Mouse (Mus musculus) layer of hippocampus, adult 9-10 months (tissue): ENCODE data around the gene Fnbp1.

Source experiments
- DNase-seq: peaks from one replicate; pipeline ENCODE4 v3.0.0; 2022; ENCODE audit warnings: low spot score

The Fnbp1 gene

DNA sequence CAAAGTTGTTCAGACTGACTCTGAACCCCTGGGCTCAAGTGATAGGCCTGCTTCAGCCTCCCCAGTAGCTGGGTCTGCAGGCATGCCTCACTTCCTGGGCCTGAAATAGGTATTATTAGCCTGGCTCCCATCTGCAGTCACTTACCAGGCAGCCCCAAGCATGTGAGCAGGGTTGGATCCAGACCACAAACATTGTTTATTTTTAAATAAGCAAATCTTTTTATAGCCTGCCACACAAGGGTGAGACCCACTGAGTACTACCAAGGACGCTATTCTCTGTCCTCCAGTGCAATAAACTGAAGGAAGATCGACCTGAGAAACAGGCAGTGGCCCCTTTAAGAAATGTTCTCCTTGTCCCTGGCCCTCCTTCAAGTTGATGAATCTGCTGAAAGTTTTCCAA is 17.1 kb downstream of the Fnbp1 start:
- DNase-seq = no peak

DNA sequence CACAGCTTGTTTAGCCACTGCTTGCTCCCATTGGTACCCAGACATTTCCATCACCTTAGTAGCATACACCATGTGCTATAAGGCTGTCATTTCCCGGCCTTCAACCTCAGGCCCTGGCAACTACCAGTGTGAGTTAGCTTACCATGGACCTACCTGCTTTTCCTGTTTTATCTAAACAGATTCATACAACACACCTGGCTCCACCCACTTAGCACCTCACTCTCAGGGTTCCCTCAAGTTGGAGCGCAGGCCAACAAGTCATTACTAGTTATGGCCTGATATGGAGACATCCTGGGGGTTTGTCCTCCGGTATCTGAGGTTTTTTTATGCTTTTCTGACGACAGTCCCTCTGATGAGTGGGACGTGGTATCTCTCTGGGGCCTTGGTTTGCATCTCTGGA is 18.3 kb downstream of the Fnbp1 start:
- DNase-seq = no peak

DNA sequence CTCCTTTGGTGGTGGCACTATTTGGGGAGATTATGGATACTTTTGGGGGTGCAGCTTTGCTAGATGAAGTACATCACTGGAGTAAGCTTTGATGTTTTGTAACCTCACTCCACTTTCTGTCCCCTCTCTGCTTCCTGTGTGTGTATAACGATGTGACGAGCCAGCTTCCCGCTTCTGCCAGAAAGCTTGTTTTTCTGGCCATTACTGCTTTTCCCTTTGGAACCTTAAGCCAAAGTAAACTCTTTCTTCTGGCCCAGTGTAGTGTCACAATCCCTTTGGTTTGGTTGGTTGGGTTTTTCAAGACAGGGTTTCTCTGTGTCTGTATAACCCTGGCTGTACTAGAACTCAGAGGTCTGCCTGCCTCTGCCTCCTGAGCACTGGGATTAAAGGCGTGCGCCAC is 19.0 kb downstream of the Fnbp1 start:
- DNase-seq = no peak

DNA sequence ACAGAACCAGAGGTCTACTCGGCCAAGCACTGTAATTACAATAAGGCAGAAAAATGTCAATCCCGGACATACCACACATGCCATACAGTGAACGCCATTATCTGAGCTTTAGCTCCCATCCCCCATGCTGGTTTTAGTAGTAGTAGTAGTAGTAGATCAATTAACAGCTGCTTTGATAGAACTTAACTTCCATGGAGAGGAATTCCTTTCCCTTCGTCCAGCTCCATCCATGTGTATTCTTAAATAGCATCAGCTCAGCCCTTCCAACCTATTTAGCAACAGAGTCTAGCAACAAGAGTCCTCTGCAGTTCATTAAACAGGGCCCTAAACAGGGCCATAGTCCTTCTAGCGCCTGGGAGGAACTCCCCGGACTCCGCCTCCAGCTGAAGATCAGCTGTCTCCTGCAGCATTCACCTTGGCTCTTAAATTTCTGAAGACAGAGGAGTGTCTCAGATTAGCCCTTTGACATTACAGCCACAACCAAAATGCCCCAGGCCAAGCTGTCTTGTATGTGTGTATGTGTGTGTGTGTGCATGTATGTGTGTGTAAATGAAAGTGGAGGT is 20.6 kb downstream of the Fnbp1 start:
- DNase-seq = no peak

DNA sequence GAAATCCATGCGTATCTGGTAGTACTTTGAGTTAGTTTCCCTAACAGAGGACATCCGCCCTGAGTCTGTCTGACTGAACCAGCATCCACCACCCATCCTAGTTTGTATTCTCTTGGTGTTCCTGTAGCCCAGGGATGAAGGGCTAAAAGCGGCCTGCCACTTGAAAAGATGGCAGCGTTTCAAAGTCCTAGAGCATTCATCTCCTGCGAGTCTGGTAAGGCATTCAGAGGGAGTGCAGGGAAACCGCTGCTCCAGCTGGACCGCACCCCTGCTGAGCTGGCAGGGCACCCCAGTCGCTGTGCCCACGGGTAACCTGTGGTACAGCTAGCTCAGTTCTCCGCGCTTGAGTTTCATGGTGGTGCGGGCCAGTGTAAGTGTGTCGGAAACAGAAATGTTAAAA is 22.0 kb downstream of the Fnbp1 start:
- DNase-seq = no peak

DNA sequence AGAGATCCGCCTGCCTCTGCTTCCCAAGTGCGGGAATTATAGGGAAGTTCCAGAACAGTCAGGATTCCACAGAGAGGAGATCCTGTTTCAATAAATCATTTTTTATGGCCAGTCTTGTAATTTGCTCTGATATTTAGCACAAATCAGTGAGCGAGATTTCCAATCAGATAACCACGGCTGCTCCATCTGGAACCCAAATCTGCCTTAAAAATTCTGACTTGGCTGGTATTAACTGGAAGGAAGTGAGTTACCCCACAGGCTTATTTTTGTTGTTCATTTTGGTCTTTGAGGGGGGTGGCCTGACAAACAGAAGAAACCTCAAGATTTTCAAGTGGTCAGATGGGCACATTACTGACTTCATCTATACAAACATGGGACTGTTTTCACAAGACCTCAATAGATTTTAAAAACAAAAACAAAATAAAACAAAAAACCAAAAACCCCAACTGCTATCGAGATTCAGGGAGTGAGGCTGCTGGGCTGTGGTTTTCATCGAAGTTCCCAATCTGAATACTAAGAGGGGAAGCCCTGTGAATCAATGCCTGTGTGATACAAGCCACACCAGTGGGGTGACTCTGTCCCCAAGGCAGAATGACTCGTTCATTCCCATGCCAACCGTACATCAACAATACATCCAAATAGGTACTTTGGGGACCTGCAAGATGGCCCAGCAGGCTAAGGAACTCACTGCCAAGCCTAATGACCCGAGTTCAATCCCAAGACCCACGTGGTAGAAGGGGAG is 23.0 kb downstream of the Fnbp1 start:
- no peak for DNase-seq

DNA sequence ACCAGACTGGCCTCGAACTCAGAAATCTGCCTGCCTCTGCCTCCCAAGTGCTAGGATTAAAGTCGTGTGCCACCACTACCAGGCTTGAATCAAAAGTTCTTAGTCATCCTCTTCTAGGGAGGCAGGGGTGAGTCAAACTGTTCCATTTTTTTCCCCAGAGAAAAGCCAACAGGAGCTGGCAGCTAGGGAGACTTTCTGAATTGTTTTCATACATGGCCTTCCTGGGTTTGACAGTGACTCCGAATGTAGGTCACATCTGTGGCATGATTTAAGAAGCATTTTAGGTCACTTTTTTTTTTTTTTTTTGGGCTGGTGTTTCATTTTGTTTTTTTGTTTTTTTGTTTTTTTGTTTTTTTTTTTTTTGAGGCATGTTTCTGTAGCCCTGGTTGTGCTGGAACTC is 23.6 kb downstream of the Fnbp1 start:
- DNase-seq = no peak

DNA sequence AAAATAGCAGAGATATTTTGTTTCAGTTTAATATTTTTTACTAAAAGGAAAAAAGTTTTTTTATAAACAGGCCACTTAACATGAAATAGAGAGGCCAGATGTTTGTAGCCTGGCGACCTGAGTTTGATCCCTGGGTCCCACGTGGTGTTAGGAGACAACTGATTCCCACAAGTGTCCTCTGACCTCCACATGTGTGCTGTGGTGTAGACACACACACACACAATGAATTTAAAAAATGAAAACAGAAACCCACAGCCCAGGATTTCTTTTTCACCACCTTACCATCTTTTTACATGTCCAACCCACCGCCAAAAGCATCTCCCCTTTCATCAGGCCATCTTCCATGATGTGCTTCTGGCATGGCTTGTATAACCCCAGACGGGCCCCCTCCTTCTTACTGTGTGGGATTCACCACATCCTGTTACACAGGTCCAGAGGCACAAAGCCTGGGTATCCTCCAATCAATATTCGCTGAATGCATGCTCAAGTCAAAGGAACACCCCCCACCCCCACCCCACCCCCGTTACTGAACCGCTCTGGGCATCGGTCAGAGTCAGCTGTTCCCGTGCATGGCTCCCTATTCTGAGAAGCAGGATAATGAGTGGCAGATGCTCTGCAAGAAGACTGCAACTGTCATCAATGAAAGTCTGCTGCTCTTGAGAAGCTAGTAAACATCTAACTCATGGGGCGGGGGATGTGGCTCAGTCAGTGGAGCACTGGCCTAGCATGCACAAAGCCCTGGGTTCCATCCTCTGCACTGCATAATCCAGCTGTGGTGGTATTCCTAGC is 25.7 kb downstream of the Fnbp1 start:
- no peak for DNase-seq

DNA sequence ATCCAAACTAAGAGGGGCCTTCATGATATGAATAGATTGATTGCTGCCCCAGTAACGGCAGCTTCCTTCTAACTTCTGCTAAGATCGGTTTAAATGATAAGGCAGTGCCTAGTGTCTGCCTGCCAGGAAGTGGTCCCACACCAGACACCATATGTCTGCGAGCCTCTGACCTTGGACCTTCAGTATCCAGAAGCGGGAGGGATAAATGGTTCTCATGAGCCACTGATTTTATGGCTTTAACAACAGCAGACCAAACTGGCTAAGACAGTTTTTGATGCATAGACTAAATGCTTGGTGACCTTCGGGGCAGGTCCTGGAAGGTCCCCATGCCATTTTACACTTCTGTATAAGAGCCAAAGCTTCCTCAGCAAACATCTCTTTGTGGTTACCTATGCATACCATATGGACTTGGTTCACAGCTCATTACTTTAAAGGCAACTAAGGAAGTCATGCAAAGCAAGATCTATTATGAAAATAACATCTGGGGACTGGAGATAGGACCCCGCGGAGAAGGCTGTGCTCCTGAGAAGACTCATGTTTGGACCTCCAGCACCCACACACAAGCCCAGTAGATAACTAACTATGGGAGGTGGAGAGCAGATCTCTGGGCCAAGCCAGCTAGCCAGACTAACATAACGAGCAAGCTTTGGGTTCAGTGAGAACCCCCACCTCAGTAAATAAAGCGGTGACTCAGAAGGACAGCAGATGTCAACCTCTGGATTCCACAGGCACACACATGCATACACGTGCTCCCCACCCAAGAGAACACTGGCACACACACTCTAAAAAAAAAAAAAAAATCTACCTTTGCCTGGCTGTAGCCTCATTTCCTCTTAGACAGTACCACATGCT is 26.5 kb downstream of the Fnbp1 start:
- no peak for DNase-seq

DNA sequence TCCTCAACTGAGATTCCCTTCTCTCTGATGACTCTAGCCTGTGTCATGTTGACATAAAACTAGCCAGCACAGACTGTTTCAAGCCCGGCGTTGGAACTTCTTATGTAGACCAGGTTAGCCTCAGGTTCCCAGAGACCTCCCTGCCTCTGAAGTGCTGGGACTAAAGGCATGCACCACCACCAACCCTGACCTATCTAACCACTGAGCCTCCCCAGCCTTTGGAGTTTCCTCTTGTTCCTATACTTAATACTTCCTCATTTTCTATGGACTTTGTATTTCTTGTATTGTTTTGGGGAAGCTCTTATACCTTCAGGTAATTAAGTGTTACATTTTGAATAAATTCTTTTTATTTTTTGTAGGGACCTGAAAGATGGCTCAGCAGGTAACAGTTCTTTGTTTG is 27.6 kb downstream of the Fnbp1 start:
- DNase-seq = no peak

DNA sequence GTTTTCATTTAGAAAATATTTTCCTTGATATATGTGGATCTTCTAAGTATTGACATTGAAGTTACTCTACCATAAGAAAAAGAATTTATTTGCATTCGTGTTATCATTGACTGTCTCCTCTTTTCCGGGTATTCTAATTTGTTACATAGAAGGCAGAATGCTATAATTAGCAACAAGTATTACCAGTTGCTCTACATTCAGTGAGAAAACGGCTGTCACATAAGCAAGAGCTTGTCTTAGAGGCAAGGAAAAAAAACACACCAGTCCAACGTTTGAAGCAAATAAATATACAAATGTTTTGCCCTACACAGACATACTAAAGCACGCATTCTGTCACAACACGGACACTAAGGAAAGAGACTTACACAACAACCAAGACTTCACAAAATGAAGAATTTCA is 30.1 kb downstream of the Fnbp1 start:
- DNase-seq = no peak

DNA sequence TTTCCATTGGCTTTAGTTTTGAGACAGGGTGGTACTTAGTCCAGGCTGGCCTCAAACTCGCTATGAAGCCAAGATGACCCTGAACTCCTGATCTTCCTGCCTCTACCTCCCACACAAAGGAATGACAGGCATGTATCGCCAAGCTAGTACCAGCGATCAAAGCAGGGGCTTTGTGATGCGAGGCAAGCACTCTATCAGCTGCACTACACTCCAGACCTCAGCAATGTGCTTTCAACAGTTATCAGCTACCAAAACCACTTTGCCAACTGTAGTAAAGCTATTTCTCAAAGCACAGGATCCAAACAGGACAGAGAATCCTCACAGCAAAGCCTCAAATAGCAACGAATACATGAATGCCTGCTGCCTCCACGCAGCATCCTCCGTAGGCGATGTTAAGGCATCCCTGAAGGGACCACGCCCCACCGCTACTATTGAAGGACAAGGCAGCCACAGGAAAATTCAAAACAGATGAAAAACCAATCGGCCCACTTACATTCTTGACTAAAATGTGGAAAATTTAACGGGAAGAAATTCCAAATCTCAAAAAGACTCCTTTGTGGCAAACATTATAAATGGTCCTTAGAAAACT is 31.8 kb downstream of the Fnbp1 start:
- no peak for DNase-seq

DNA sequence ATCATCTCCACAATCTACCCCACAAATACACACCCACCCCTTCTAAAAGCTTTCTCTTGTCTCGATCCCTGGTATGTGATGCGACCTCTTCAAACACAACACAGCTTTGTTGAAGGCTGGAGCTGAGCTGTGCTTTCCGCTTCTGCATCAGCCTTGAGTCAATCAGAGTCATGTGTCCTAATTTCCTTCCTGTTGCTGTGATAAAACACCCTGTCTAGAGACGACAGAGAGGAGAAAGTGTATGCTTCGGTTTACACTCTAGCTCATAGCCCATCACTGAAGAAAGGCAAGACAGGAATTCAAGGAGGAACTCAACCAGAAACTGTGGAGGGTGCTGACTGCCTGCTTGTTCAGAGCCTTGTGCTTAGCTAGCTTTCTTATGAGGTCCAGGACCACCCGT is 33.6 kb downstream of the Fnbp1 start:
- DNase-seq = no peak

DNA sequence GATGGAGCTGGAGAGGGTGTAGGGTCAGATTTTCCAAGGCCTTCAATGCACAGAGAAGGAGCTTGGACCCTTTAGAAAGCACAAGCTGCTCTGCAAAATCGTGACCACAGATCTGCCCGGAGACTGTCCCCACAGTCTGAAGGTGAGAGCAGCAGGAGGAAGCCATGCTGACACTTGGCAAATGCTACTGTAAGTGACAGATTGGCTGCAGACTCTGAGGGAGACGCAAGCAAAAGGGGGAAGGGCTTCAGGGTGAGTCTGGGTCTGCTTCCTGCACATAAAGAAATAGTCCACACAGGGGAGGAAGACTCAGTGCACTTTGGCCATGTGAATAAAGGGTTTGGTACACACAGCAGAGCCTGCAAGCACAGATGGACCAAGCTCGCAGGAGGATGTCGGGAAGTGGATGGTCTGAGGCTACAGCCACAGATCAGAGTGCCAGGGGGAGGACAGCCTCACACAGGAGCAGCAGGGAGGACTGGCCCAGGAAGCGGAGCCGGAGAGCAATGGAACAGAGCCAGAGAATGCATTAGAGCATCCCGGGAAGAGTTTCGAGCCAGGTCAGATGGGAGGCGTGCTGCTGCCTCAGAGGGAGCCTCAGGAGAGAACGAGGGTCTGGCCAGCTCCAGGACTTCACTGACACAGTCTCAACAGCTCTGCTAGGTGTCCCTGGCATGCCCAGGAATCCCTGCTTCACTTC is 35.0 kb downstream of the Fnbp1 start:
- DNase-seq = no peak

DNA sequence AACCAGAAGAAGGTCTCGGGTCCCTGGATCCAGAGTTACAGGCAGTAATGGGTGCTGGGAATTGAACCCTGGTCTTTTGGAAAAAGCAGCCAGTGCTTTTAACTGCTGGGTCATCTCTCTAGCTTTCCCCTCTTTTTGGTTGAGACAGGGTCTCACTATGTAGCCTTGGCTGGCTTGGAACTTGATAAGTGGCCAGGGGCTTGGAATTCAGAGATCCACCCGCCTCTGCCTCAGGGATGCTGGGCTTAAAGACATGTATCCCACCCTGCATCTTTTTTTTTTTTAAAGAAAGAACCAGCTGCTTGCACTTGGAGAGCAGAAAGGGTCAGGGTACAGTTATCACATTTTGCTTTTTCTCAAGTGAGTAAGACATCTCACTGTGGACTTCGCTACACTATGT is 35.8 kb downstream of the Fnbp1 start:
- no peak for DNase-seq

DNA sequence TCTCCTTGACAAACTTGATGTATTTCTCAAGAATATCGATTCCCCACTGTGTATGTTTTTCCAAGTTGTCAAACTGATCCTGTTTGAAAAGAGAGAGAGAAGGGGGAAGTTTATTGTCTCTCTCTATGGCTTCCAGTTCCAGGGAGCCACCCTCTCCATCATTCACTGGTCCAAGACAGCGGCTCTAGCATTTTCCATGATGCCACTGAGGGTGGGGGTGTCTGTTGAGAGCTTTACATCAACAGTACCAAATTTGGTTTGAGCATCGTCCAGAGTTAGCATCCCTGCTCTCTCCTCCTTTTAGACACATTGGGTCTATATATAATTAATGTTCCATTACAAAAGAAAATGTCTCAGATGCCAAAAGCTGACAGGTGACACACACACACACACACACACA is 36.5 kb downstream of the Fnbp1 start:
- no peak for DNase-seq

DNA sequence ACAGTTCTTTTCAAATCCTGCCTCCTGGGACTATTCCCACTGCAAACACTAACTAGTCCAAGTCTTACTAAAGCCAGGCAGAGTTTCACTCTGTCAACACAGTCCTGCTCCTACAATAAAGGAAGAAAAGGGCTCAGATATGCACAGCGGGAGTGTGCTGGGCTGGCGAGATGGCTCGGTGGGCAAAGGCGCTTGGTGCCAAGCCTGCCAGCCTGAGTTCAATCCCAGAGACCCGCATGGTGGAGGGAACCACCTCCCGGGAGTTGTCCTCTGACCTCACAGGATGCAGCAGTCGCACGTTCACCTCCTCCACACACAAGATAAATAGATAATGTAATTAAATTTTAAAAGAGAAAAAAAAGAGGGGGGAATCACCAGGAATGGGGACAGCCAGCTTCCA is 38.5 kb downstream of the Fnbp1 start:
- DNase-seq = no peak

DNA sequence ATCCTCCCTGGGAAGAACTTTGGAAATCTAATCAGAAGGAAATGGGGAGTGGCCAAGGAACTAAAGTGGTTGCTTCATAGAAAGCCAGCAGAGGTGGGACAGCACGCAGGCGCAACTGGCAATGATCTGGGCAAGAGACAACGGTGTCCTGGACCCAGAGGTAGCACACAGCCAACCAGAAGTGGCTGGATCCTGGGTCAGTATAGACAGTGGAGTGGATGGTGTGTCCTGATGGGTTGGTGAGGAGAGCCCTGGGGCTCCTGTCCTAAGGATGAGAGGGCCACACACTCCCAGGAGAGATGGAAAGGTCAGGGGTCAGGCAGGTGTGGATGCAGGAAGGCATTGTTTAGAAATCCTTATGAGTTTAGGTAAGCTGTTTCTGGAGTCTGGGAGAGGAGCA is 40.5 kb downstream of the Fnbp1 start:
- DNase-seq = no peak

DNA sequence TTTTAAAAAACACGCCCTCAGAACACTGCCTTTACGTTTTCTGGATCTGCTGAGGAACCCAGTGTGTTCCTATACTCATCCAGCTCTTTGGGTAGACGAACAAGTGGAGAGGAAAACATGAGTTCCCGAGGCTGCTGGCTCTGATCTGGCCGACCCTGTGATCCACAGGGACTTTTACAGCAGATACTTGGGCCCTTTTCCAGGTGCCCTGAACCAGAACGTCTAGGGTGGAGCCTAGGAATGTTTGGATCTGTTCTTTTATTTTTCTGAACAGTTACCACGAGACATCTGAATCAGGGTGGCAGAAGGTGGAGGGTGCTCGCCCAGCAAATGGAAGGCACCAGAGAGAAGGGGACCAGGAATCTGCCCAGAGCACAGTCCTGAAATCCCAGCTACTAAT is 42.7 kb downstream of the Fnbp1 start:
- no peak for DNase-seq

DNA sequence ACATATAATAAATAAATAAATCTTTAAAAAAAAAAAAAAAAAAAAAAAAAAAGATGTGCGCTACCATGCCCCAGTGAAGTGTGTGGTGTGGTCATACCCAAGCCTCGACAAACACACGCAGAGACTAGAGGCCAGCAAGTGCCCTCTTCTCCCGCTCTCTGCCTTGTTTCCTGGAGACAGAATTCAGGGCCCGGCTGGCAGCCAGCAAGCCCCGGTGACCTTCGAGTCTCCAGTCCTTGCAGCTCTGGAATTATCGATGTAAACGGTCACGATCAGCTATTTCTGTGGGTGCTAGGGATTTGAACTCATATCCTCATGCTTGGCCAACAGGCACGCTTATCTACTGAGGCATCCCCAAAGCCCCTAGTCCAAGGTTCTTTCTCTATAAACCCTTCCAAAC is 43.2 kb downstream of the Fnbp1 start:
- DNase-seq = no peak

DNA sequence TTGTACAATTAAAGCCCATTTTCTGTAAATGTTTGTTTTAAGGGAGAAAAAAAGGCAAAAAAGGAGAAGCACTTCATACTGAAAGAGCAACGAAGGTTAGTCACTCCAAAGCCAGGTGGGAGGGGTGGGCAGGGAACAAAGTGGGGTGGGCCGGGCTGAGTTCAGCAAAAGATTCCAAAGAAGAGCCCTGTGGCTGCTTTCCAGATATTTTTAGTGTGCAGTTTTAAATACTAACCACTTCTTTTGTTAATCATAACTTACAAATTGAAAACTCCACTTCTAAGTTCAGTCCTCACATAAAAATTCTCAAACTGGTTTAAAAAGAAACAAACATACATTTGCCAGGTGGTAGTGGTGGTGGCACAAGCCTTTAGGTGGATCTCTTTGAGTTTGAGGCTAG is 44.5 kb downstream of the Fnbp1 start:
- no peak for DNase-seq

DNA sequence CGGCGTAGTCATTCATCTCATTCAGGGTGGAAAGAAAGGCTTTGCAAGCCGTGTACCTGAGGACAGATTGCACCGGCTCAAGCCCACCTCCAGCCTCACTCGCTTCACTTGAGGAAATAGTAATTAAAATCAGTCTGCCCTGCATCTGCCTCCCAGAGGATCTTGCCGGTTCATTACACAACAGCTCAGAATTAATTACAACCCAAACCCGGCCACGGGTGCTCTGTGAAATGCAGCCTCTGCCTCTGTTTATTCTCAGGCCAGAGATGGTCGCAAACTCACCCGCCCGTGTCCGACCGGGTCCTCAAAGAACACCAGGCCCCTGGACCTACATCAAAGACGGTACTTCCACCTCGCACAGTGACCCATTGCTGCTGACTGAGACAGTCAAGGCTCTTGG is 45.7 kb downstream of the Fnbp1 start:
- no peak for DNase-seq
